Mouse (Mus musculus): Measurements from ENCODE around the gene Xpo5. TPM values are rescaled to one million over a fixed set of nuclear protein-coding genes. Genes with fewer than 3 reads are reported as not detected.

Xpo5 gene
- total and polyA plus RNA-seq, 3 experiments = 47.5 to 93.4 (median 82.7) TPM

DNA sequence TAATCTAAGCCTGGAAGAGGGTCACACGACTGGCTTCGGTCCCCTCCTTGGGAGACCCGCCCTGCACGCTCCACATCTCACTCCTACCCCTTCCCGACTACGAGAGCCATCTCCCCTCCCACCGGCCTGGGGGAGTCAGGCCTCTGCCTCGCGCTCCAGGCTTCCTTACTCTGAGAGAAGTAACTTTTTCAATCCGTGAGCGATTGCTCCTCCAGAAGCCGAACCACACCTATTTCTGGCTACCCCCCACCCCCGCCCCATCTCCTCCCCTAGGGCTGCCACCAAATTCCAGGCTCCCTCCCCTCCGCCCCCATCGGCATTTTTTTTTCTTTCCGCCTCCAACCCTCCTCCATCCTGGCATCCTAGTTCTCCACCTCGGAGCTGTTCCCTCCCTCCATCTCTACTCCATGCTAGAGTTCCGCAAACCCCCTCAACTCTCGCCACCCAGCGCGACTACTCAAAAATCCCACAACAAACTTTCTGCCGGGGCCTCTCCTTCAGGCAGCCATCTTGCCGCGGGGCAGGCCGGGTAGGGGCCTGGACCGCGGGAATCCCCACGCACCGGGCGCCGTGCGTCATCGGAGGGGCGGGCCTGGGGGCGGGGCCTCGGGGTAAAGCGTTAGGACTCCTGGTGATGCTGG, 80.0 kb downstream of the Xpo5 start, which contains the start of gene Tjap1:
TSS of gene Tjap1 (minus strand) at position 544 of the 641 bp plus-strand sequence.
- Histone ChIP-seq H3K27ac (ENCODE audit: control insufficient read depth, low read depth, low read length) (peak within 1 kb of the TSS; percentile 89), H3K36me3 (ENCODE audit: control insufficient read depth in 1 of 2, insufficient read depth in 2 of 2, low read length in 2 of 2) (peaks cover 2 to 13% of the 10 kb centered on the region in 2 experiments), H3K27me3 (ENCODE audit: control insufficient read depth in 1 of 2, insufficient read depth in 2 of 2, low read length in 2 of 2) (no peaks in the 10 kb centered on the region), H3K4me1 (ENCODE audit: control insufficient read depth in 1 of 2, insufficient read depth in 2 of 2, low read length in 2 of 2) (peaks cover 0 to 17% of the 10 kb centered on the region in 2 experiments; a peak in 3 of 4 replicates), H3K4me3 (ENCODE audit: control insufficient read depth in 1 of 2, insufficient read depth in 1 of 2, low read depth in 2 of 2, low read length in 2 of 2) (peak within 1 kb of the TSS; percentile 87 to 91), H3K9ac (ENCODE audit: control insufficient read depth, low read depth, low read length, poor library complexity, severe bottlenecking) (peak within 1 kb of the TSS; percentile 90), H3K9me3 (replicated peaks; ENCODE audit: insufficient read depth, low read length) (no peaks in the 10 kb centered on the region), H3K79me2 (ENCODE audit: control insufficient read depth, insufficient read depth, low read length, poor library complexity) (peaks cover 23% of the 10 kb centered on the region)
- peak; percentile 88 for DNase-seq (ENCODE audit: low read depth, low spot score)
- TF ChIP-seq MYB (IDR thresholded peaks at IDR 0.05; ENCODE audit: low read depth, low read length) (no peak), ZNF384 (IDR thresholded peaks at IDR 0.05; ENCODE audit: low read depth, low read length) (peak; percentile 74), TBP (IDR thresholded peaks at IDR 0.05; ENCODE audit: low read depth, low read length) (peak; percentile 56; the same call in 1 of the 2 replicates), POLR2AphosphoS2 (IDR thresholded peaks at IDR 0.05; ENCODE audit: low read length) (peak; percentile 73; the same call in 1 of the 2 replicates), SIN3A (IDR thresholded peaks at IDR 0.05; ENCODE audit: low read length) (peak; percentile 55; the same call in 1 of the 2 replicates), GATA1 (IDR thresholded peaks at IDR 0.05; ENCODE audit: low read depth, low read length) (no peak), MXI1 (IDR thresholded peaks at IDR 0.05; ENCODE audit: low read depth, low read length) (peak; percentile 32; the same call in 1 of the 2 replicates), POLR2A (IDR thresholded peaks at IDR 0.05; ENCODE audit: control insufficient read depth in 1 of 2, insufficient read depth in 1 of 2, low read depth in 1 of 2, low read length in 2 of 2, poor library complexity in 1 of 2) (peak; percentile 91 to 92), MAZ (IDR thresholded peaks at IDR 0.05; ENCODE audit: low read depth, low read length) (peak; percentile 58; the same call in 1 of the 2 replicates), HCFC1 (IDR thresholded peaks at IDR 0.05; ENCODE audit: low read depth, low read length) (peak; percentile 82), TCF12 (IDR thresholded peaks at IDR 0.05; ENCODE audit: low read depth, low read length) (0 out of 2 replicates have a peak, but pooled peaks have one; percentile 5), RCOR1 (IDR thresholded peaks at IDR 0.05; ENCODE audit: low read depth, low read length) (no peak), NELFE (IDR thresholded peaks at IDR 0.05; ENCODE audit: low read depth, low read length) (peak; percentile 81), E2F4 (IDR thresholded peaks at IDR 0.05; ENCODE audit: borderline replicate concordance, low read depth, low read length) (peak; percentile 74; the same call in 1 of the 2 replicates)

DNA sequence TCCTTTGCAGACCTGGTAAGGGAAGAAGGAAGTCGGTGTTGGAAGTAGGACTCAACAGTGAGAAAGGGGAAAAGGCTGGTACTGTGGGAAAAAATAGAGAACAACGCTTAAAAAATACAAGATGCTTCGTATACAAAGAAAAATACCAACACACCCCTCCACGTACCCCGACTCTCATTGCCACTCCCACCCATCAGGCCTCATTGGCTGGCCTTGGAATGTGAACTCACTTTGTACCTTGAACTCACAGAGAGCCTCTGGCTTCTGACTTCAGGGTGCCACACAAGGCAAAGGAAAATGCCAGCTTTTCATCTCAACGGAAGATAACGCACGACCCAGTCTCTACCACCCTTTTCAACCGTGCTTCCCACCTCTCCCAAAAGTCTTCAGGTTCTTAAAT, 80.6 kb downstream of the Xpo5 start:
- Histone ChIP-seq H3K27ac (ENCODE audit: control insufficient read depth, low read depth, low read length) (no peak overlapping the region), H3K36me3 (ENCODE audit: control insufficient read depth in 1 of 2, insufficient read depth in 2 of 2, low read length in 2 of 2) (peaks cover 2 to 13% of the 10 kb centered on the region in 2 experiments), H3K79me2 (ENCODE audit: control insufficient read depth, insufficient read depth, low read length, poor library complexity) (peaks cover 23% of the 10 kb centered on the region), H3K9ac (ENCODE audit: control insufficient read depth, low read depth, low read length, poor library complexity, severe bottlenecking) (peak overlapping the region; percentile 40), H3K4me1 (ENCODE audit: control insufficient read depth in 1 of 2, insufficient read depth in 2 of 2, low read length in 2 of 2) (peaks cover 0 to 18% of the 10 kb centered on the region in 2 experiments; a peak in 3 of 4 replicates), H3K9me3 (replicated peaks; ENCODE audit: insufficient read depth, low read length) (no peaks in the 10 kb centered on the region), H3K27me3 (ENCODE audit: control insufficient read depth in 1 of 2, insufficient read depth in 2 of 2, low read length in 2 of 2) (no peaks in the 10 kb centered on the region), H3K4me3 (ENCODE audit: control insufficient read depth in 1 of 2, insufficient read depth in 1 of 2, low read depth in 2 of 2, low read length in 2 of 2) (peak overlapping the region; percentile 57 to 91)
- TF ChIP-seq MEF2A (IDR thresholded peaks at IDR 0.05; ENCODE audit: extremely low read depth, insufficient replicate concordance, low read depth, low read length, poor library complexity, severe bottlenecking) = no peak
- TF ChIP-seq E2F4 (IDR thresholded peaks at IDR 0.05; ENCODE audit: borderline replicate concordance, low read depth, low read length) = no peak
- TF ChIP-seq TCF12 (IDR thresholded peaks at IDR 0.05; ENCODE audit: low read depth, low read length) = 0 out of 2 replicates have a peak, but pooled peaks have one; percentile 3
- TF ChIP-seq MXI1 (IDR thresholded peaks at IDR 0.05; ENCODE audit: low read depth, low read length) = peak; percentile 31; the same call in 1 of the 2 replicates
- TF ChIP-seq UBTF (IDR thresholded peaks at IDR 0.05; ENCODE audit: borderline replicate concordance, insufficient read depth, low read depth, low read length) = no peak
- peak; percentile 48; the same call in 1 of the 2 replicates for TF ChIP-seq ZMIZ1 (IDR thresholded peaks at IDR 0.05; ENCODE audit: low read depth, low read length)
- TF ChIP-seq CHD2 (IDR thresholded peaks at IDR 0.05; ENCODE audit: low read length) = peak; percentile 13; the same call in 1 of the 2 replicates
- 0 out of 2 replicates have a peak, but pooled peaks have one; percentile 4 for TF ChIP-seq SMC3 (IDR thresholded peaks at IDR 0.05; ENCODE audit: low read depth, low read length)
- 0 out of 2 replicates have a peak, but pooled peaks have one; percentile 12 for TF ChIP-seq MAZ (IDR thresholded peaks at IDR 0.05; ENCODE audit: low read depth, low read length)
- TF ChIP-seq ZNF384 (IDR thresholded peaks at IDR 0.05; ENCODE audit: low read depth, low read length) = no peak
- TF ChIP-seq USF1 (IDR thresholded peaks at IDR 0.05; ENCODE audit: low read depth, low read length) = no peak
- TF ChIP-seq ELF1 (IDR thresholded peaks at IDR 0.05; ENCODE audit: low read depth, low read length) = 0 out of 2 replicates have a peak, but pooled peaks have one; percentile 29
- no peak for TF ChIP-seq ETS1 (IDR thresholded peaks at IDR 0.05; ENCODE audit: low read depth, low read length)
- TF ChIP-seq BHLHE40 (IDR thresholded peaks at IDR 0.05; ENCODE audit: borderline replicate concordance, low read depth, low read length) = no peak
- no peak for TF ChIP-seq JUND (IDR thresholded peaks at IDR 0.05; ENCODE audit: low read depth, low read length)
- TF ChIP-seq SIN3A (IDR thresholded peaks at IDR 0.05; ENCODE audit: low read length) = 0 out of 2 replicates have a peak, but pooled peaks have one; percentile 10
- TF ChIP-seq RAD21 (IDR thresholded peaks at IDR 0.05; ENCODE audit: low read depth, low read length) = no peak
- TF ChIP-seq MYC (IDR thresholded peaks at IDR 0.05; ENCODE audit: low read depth, low read length) = peak; percentile 47; the same call in 1 of the 2 replicates
- TF ChIP-seq CHD1 (IDR thresholded peaks at IDR 0.05; ENCODE audit: low read depth, low read length) = 0 out of 2 replicates have a peak, but pooled peaks have one; percentile 41
- TF ChIP-seq RCOR1 (IDR thresholded peaks at IDR 0.05; ENCODE audit: low read depth, low read length) = peak; percentile 47; the same call in 1 of the 2 replicates
- no peak for DNase-seq (ENCODE audit: low read depth, low spot score)

All from MEL (cell line).